Mouse (Mus musculus) stomach, embryonic 15.5 days (tissue): Measurements from ENCODE around the gene Sntg2. TPM values are rescaled to one million over a fixed set of nuclear protein-coding genes. Genes with fewer than 3 reads are reported as not detected.

Source experiments
- ATAC-seq: fragments of 200-750 bp; cut with Nextera tagmentation; 2 replicates; pipeline ENCODE4 v1.8.0; 2017; ENCODE audit warnings: low read depth, moderate number of reproducible peaks, moderate TSS enrichment; ENCODE audit not compliant: insufficient read depth, low FRiP score
- H3K27ac ChIP-seq: fragments of 300-500 bp; sonication (generic); 2 replicates; pipeline ENCODE4 v1.5.1; 2015; ENCODE audit warnings: mild to moderate bottlenecking, inconsistent platforms
- H3K27me3 ChIP-seq: fragments of 300-500 bp; sonication (generic); replicated peaks from 2 replicates; pipeline ENCODE4 v1.6.1; 2015; ENCODE audit warnings: inconsistent platforms
- H3K36me3 ChIP-seq: fragments of 300-500 bp; sonication (generic); 2 replicates; pipeline ENCODE4 v1.6.1; 2015; ENCODE audit warnings: inconsistent platforms
- H3K4me1 ChIP-seq: fragments of 300-500 bp; sonication (generic); 2 replicates; pipeline ENCODE4 v1.6.1; 2015; ENCODE audit warnings: inconsistent platforms
- H3K4me2 ChIP-seq: fragments of 300-500 bp; sonication (generic); 2 replicates; pipeline ENCODE4 v1.6.1; 2015; ENCODE audit warnings: mild to moderate bottlenecking, inconsistent platforms
- H3K4me3 ChIP-seq: fragments of 300-500 bp; sonication (generic); replicated peaks from 2 replicates; pipeline ENCODE4 v1.5.1; 2015; ENCODE audit warnings: inconsistent platforms
- H3K9ac ChIP-seq: fragments of 300-500 bp; sonication (generic); 2 replicates; pipeline ENCODE4 v1.6.1; 2015; ENCODE audit warnings: inconsistent platforms
- H3K9me3 ChIP-seq: fragments of 300-500 bp; sonication (generic); 2 replicates; pipeline ENCODE4 v1.6.1; 2016; ENCODE audit warnings: inconsistent platforms
- WGBS: fragments of 180-500 bp; shearing (Covaris S2); methylation state at CpG from one replicate; pipeline ENCODE4 v1.1.7; 2015; 5-methylcytosine and 5-hydroxymethylcytosine counted together
- polyA plus RNA-seq: library from polyadenylated mRNA; unstranded; fragments of >200 nt; fragmentation: Nextera tagmentation; extraction: Ambion mirVana; gene quantifications from 2 replicates; pipeline ENCODE4 v1.2.1, GENCODE M21; 2015

Sntg2 gene
- polyA plus RNA-seq, 1 experiment from 2014 or later: 24.9 TPM

DNA sequence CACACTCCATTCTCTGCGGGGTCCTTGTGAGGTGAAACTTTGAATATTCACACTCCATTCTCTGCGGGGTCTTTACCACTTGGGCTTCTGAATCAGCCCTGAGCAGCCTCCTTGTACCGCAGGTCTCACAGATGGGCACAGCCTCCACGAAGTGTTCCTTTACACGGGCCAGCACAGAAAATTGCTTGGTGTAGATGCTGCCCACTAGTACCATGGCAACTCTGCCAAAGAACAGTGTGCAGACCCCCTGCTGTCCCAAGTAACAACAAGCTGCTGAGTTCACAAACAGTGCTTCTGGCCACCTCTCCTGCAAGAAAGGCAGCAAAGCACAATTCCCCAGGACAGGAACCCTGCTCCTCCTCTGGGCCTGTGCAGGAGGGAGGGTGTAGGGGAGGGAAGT lies 109.0 kb downstream of the Sntg2 start:
- 55% methylated on average over 5 of the region's 5 CpGs for WGBS
- H3K27me3 ChIP-seq: no peaks in the 10 kb centered on the region
- ATAC-seq: no peak

DNA sequence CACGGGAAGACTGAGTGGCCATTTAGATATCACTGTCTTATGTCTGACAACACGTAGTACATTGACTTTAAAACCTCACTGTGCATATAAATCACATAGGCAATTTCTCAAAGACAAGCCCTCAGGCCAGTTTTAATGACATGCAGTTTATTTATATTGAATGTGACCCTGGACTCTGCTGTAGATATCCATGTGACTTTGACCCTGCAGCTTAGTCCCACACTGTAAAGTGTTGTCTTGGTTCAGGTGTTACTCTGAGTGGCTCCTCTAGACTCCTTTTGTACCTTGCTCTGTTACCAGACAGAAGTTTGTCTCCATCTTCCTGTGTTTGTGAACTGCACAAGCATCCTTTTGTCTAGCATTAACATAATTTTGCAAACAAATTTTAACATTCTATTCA lies 112.0 kb downstream of the Sntg2 start:
- Histone ChIP-seq H3K4me2 (no peak overlapping the region), H3K9ac (no peak overlapping the region), H3K27ac (no peak overlapping the region), H3K4me3 (no peak overlapping the region), H3K36me3 (no peaks in the 10 kb centered on the region), H3K4me1 (no peaks in the 10 kb centered on the region), H3K9me3 (no peaks in the 10 kb centered on the region), H3K27me3 (no peaks in the 10 kb centered on the region)
- 28% methylated on average over 2 of the region's 2 CpGs for WGBS
- ATAC-seq: no peak

More for the DNA sequence above, 109.0 kb downstream of the Sntg2 start:
- Histone ChIP-seq H3K9ac (no peak overlapping the region), H3K4me3 (no peak overlapping the region), H3K9me3 (no peaks in the 10 kb centered on the region), H3K4me1 (no peaks in the 10 kb centered on the region), H3K36me3 (no peaks in the 10 kb centered on the region), H3K4me2 (no peak overlapping the region), H3K27ac (no peak overlapping the region)

DNA sequence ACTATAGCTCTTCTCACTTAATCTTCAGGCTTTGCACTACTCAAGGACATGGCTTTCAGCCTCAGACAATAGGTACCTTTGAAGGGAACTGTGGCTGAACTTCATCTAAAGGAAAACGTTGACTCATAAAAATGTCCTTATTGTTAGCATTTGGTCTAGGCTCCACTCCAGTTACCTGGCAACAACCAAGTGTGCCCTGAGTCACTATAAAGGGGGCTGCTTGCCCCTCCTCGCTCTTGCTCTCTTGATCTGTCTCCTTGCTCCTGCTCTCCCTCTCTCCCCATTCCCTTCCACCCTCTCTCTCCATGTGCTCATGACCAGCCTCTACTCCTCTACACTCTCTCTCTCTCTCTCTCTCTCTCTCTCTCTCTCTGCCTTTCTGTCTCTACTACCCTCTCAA lies 114.5 kb downstream of the Sntg2 start:
- no peak overlapping the region for H3K4me3 ChIP-seq
- H3K4me1 ChIP-seq: no peaks in the 10 kb centered on the region
- 51% methylated on average over 2 of the region's 2 CpGs for WGBS
- no peak for ATAC-seq
- no peak overlapping the region for H3K4me2 ChIP-seq
- no peak overlapping the region for H3K9ac ChIP-seq
- no peak overlapping the region for H3K27ac ChIP-seq
- no peaks in the 10 kb centered on the region for H3K36me3 ChIP-seq
- H3K27me3 ChIP-seq: no peaks in the 10 kb centered on the region
- no peaks in the 10 kb centered on the region for H3K9me3 ChIP-seq

DNA sequence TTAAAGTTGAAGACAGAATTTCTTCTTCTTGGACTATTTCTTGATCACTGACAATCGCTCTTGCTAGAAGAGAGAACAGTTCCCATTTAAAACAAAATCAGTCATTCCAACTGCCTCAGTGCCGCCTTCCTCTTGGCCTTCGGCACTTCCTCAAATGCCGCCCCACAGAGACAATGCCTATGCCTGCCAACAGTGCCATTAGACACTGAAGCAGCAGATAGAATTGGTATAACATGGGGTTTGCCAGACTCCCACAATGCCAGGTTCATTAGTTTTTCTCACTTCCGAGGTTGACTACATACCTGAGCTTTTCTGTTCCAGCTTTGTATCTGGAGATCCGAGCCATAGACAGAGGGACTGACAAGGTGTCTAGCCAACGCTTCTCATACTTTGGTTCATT lies 115.5 kb downstream of the Sntg2 start:
- H3K36me3 ChIP-seq: no peaks in the 10 kb centered on the region
- H3K27ac ChIP-seq: no peak overlapping the region
- ATAC-seq: no peak
- H3K27me3 ChIP-seq: no peaks in the 10 kb centered on the region
- no peak overlapping the region for H3K4me3 ChIP-seq
- H3K9ac ChIP-seq: no peak overlapping the region
- H3K4me1 ChIP-seq: no peaks in the 10 kb centered on the region
- no peak overlapping the region for H3K4me2 ChIP-seq
- H3K9me3 ChIP-seq: no peaks in the 10 kb centered on the region
- WGBS: 89% methylated on average over 7 of the region's 7 CpGs

DNA sequence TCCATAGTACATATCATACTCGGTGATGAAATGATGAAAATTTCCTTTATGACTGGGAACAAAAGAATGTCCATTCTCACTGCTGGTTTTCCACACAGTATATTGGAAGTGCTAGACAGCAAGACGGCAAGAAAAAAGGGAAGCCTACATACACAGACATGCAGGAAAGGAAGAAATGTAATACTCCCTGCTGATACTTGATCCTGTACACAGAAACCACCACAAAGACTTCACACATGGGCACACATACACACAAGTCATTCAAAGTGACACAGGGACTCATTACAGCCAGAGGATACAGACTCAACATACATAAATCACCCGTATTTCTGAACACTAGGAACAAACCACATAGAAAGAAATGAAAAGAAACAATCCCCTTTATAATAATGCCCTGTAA lies 117.0 kb downstream of the Sntg2 start:
- no peaks in the 10 kb centered on the region for H3K4me1 ChIP-seq
- WGBS: 68% methylated on average over 3 of the region's 3 CpGs
- H3K4me3 ChIP-seq: no peak overlapping the region
- H3K27ac ChIP-seq: no peak overlapping the region
- no peak overlapping the region for H3K9ac ChIP-seq
- H3K27me3 ChIP-seq: no peaks in the 10 kb centered on the region
- H3K4me2 ChIP-seq: no peak overlapping the region
- no peaks in the 10 kb centered on the region for H3K36me3 ChIP-seq
- no peak for ATAC-seq
- H3K9me3 ChIP-seq: no peaks in the 10 kb centered on the region

DNA sequence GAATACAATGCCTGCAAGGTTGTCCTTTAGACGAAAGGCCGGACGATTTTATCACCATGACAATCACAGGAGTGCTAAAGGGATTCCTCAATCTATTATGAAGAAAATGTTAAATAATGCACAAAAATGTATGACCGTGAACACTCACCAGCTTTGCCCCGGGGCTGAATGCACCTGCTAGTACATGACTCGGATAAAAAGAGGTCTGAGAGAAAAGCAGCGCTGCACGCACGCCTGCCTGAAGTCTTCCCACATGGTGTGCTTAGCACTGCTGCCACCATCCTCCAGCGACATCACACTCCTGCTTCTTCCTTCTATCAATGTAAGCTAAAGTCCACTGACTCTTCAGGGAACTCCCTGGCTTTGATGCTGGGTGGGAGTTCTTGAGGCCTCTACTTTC lies 118.6 kb downstream of the Sntg2 start:
- H3K27ac ChIP-seq: no peak overlapping the region
- no peaks in the 10 kb centered on the region for H3K9me3 ChIP-seq
- H3K27me3 ChIP-seq: no peaks in the 10 kb centered on the region
- no peak overlapping the region for H3K4me2 ChIP-seq
- no peak overlapping the region for H3K9ac ChIP-seq
- no peaks in the 10 kb centered on the region for H3K4me1 ChIP-seq
- H3K36me3 ChIP-seq: no peaks in the 10 kb centered on the region
- WGBS: 89% methylated on average over 10 of the region's 10 CpGs
- no peak overlapping the region for H3K4me3 ChIP-seq
- no peak for ATAC-seq

DNA sequence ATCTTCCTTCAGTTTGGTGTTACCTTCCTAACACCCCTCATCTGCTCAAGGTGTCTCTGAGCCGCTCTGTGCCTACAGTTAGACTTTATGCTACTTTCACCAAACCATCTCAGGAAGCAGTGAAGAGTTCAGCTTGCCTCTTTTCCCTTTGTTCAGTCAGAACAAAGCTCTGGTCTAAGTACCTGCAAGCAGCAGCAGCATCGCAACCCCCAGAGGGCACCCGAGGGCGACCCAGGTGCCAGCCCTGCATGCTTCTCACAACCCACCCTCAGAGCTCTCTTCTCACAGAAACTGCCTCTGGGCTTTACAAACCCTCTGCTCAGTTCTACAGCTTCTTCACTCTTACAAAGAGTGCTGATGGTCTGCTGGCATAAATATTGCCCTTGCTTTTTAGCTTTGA lies 120.8 kb downstream of the Sntg2 start:
- Histone ChIP-seq H3K4me2 (no peak overlapping the region), H3K9ac (no peak overlapping the region), H3K27ac (no peak overlapping the region), H3K4me1 (no peaks in the 10 kb centered on the region), H3K36me3 (no peaks in the 10 kb centered on the region), H3K4me3 (no peak overlapping the region), H3K9me3 (no peaks in the 10 kb centered on the region), H3K27me3 (no peaks in the 10 kb centered on the region)
- no peak for ATAC-seq
- WGBS: 90% methylated on average over 4 of the region's 4 CpGs

DNA sequence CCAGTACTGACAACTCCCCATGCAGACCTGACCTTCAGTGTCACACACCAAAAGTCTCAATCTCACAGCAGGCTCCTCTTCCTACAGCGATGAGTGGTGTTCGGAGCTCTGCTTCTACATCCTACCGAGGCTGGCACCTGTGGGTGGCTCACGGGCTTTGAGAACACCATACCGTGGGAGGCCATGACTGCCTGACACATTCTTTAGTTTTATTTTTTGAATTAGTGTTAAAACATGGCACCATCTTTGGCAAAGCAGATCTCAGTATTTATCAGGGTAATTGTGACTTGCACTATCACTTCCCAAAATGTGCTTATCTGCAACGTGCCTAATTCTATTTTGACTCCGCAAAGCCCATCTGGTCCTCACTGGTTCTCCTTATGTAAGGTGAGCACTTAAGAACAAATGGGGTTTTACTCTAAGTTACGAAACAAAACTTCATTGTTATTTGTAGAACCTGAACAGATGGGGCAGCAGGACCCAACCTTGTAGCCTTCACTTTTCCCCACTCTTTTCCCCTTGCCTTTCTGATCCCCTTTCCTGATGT lies 121.8 kb downstream of the Sntg2 start:
- WGBS: 89% methylated on average over 8 of the region's 8 CpGs
- no peak overlapping the region for H3K27ac ChIP-seq

DNA sequence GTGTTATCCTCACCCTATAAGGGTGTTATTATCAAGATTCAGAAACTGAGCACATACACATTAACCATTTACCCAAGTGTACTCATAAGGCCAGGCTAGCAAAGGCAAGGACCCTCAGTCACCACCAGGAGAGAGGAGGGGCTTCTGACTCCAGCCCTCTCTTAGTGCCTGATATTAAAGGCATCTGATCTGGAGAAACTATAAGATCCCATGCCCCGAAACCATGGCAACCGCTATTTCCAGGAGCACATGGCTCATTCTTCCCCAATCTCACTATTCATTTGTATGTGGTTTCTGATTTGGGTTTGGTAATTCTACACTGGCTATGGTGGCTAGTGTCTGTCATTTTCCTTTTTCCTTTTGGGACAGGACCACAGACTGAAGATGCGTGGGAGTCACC lies 124.1 kb downstream of the Sntg2 start:
- Histone ChIP-seq H3K27ac (no peak overlapping the region), H3K4me1 (0 out of 2 replicates have a peak, but pooled peaks cover 4% of the 10 kb centered on the region), H3K27me3 (no peaks in the 10 kb centered on the region), H3K36me3 (no peaks in the 10 kb centered on the region), H3K9me3 (no peaks in the 10 kb centered on the region), H3K4me2 (no peak overlapping the region), H3K9ac (no peak overlapping the region), H3K4me3 (no peak overlapping the region)
- ATAC-seq: no peak
- WGBS: 90% methylated on average over 3 of the region's 3 CpGs

More for the DNA sequence above, 121.8 kb downstream of the Sntg2 start:
- H3K4me2 ChIP-seq: no peak overlapping the region
- H3K4me3 ChIP-seq: no peak overlapping the region
- no peaks in the 10 kb centered on the region for H3K36me3 ChIP-seq
- H3K9ac ChIP-seq: no peak overlapping the region
- no peaks in the 10 kb centered on the region for H3K4me1 ChIP-seq
- H3K27me3 ChIP-seq: no peaks in the 10 kb centered on the region
- no peak for ATAC-seq
- H3K9me3 ChIP-seq: no peaks in the 10 kb centered on the region

DNA sequence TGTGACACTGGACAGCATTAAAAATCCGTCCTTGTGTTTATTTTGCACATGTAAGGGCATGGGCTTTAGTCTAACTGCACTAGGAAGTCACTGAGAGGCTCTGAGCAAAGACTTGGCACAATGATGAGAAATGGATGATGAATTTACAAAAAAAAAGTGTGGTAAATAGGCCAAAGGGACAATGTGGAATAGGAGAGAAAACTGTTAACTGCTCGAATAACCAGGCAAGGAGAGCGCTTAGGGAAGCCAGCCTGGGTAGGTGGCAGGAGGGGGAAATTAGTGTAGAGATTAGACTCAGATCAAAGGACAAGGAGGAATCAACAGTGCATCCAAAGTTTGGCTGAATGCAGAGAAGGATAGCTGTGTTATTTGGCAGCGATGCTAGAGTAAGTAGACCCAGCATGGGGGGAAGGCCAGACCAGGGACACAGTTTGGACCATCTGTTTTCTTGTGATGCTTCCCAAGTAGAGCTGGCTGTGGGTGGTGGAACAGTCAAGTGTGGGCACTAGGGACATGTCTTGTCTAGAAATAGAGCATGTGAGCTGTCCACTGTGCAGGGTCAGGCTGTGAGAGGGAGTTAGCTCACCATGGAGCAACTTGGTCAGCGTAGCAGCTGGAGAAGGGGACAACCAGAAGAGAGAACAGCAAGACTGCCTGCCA lies 126.8 kb downstream of the Sntg2 start:
- Histone ChIP-seq H3K4me3 (no peak overlapping the region), H3K9me3 (no peaks in the 10 kb centered on the region), H3K36me3 (no peaks in the 10 kb centered on the region), H3K27ac (no peak overlapping the region), H3K9ac (no peak overlapping the region), H3K4me1 (0 out of 2 replicates have a peak, but pooled peaks cover 4% of the 10 kb centered on the region), H3K27me3 (no peaks in the 10 kb centered on the region), H3K4me2 (no peak overlapping the region)
- no peak for ATAC-seq
- 72% methylated on average over 5 of the region's 5 CpGs for WGBS

DNA sequence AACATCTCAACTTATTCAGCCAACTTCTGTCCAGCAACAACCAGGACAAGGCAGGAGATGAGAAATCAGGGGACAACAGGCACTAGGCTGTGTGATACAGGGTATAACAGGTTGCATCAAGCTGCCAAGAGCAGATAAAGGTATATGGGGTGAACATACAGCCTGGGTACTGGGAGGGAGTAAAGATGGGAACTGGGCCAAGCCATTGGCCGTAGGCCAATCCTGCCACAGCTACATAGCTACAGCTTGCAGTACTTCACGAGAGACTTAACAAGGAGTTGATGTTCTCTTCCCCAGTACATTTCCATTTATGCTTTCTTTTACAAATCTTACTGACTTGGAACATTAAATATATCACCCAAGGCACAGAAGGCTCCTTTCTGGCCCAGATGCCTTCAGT lies 129.0 kb downstream of the Sntg2 start:
- Histone ChIP-seq H3K27ac (no peak overlapping the region), H3K4me1 (0 out of 2 replicates have a peak, but pooled peaks cover 4% of the 10 kb centered on the region), H3K9me3 (no peaks in the 10 kb centered on the region), H3K4me3 (no peak overlapping the region), H3K27me3 (no peaks in the 10 kb centered on the region), H3K9ac (no peak overlapping the region), H3K4me2 (no peak overlapping the region), H3K36me3 (no peaks in the 10 kb centered on the region)
- WGBS: 33% methylated on average over 2 of the region's 2 CpGs
- ATAC-seq: no peak

DNA sequence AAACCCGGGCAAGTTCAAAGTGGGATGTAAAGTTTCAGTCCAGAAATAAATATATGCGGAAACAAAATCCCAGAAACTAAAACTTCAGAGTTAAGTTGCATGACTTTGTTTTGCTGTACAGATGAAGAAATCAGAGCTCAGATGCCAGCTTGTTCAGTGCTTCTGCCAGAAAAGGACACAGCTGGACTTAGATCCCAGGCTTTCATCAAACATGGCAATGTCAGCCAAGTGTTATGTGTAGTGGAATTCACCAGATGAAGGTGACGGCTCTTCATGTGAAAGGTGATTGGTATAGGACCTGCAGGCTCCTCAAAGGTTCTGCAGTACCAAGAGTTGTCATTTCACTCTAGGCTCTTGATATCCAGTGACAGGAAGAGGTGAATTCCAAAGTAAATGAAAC lies 132.3 kb downstream of the Sntg2 start:
- Histone ChIP-seq H3K4me1 (0 out of 2 replicates have a peak, but pooled peaks cover 4% of the 10 kb centered on the region), H3K4me2 (no peak overlapping the region), H3K9me3 (no peaks in the 10 kb centered on the region), H3K36me3 (no peaks in the 10 kb centered on the region), H3K27me3 (no peaks in the 10 kb centered on the region), H3K9ac (no peak overlapping the region), H3K27ac (no peak overlapping the region), H3K4me3 (no peak overlapping the region)
- no peak for ATAC-seq
- WGBS: 84% methylated on average over 3 of the region's 3 CpGs

DNA sequence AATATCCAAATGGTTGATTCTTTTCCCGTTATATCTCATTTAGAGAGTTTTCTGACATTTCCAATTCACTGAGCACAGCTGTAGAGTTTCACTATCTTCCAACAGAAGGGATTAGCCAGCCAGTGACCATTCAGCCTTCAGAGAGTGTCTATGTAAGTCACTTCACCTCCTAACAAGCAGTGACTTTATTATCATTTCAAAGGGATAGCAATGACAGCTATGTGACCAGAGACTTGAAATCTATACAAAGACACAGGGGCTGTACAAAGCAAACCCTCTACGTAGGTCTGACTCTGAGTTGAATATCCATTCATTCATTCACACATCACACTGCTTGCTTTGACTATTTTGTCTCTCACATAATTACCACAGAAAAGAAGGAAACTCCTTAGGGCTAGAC lies 138.2 kb downstream of the Sntg2 start:
- Histone ChIP-seq H3K4me1 (no peaks in the 10 kb centered on the region), H3K27me3 (no peaks in the 10 kb centered on the region), H3K4me3 (no peak overlapping the region), H3K36me3 (no peaks in the 10 kb centered on the region), H3K9me3 (no peaks in the 10 kb centered on the region), H3K9ac (no peak overlapping the region), H3K27ac (no peak overlapping the region), H3K4me2 (no peak overlapping the region)
- 60% methylated on average over 2 of the region's 2 CpGs for WGBS
- ATAC-seq: no peak
